Comparison of ENCODE assay signal across 8 mouse cellular contexts in the genomic region with DNA sequence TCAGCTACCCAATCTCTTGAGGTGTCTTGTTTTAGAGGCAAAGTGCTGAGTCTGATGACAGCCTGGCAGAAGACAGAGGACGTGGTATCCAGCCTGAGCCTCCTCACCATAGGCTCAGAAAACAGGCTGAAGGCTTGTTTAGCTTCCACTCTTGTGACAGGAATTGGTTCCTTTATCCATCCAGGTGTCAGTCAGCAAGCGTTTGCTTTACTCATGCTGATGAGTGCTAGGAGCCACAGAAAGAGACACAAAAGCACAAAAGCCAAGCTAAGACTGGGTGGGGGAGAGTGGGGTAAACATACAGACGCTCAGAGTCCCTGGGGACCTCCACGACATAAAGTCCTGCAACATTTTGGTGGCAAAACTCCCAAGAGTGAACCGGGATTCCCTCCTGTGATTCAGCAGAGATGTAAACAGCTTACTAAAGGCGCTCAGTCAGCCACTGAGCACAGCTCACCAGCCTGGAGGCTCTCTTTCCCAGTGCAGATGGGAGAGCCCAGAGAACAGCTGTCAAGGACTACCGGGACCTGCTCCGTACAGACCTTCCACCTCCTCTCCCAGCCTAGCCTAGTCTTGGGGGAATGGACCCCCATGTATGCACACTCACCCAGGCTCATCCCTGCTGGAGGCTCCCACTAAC. TPM values are rescaled to one million over a fixed set of nuclear protein-coding genes. Genes with fewer than 3 reads are reported as not detected.
DNase-seq lines count a peak whose midpoint lies in the region; ATAC-seq and TF ChIP-seq lines count a peak whose summit lies in the region.

No protein-coding gene starts in this region.

- intact Hi-C loops in left cerebral cortex, postnatal 10 days (cut with DNase I) = no loop called here

- 14% methylated on average over 8 of the region's 8 CpGs for WGBS in forebrain, embryonic 12.5 days
- 21% methylated on average over 8 of the region's 8 CpGs for WGBS in liver, adult 2 months

- no peak for ATAC-seq in forebrain, embryonic 12.5 days (ENCODE audit: low FRiP score)

- DNase-seq in adrenal gland, postnatal 36 days = peak; percentile 22 to 34
- no peak for DNase-seq in adrenal gland, postnatal 4 days (ENCODE audit: low spot score in 2 of 2)
- DNase-seq in liver, adult 2 months (ENCODE audit: extremely low read depth, low read depth, low spot score) = no peak
- DNase-seq in right cerebral cortex, postnatal 14 days = no peak
- DNase-seq in left cerebral cortex, postnatal 10 days (ENCODE audit: extremely low spot score in 1 of 2, low spot score in 2 of 2) = no peak
- no peak for DNase-seq in frontal cortex, postnatal 14 days (ENCODE audit: low spot score in 2 of 2)

- peak overlapping the region; percentile 50 for H3K4me2 ChIP-seq in forebrain, embryonic 12.5 days

- TF ChIP-seq POLR2A in liver, adult 2 months (IDR thresholded peaks at IDR 0.05; ENCODE audit: extremely low read depth, insufficient read depth, low read length) = no peak

- TF ChIP-seq CTCF in E14TG2a.4 (conservative IDR thresholded peaks at IDR 0.05; ENCODE audit: low read length) = no peak
- TF ChIP-seq CTCF in liver, adult 2 months (IDR thresholded peaks at IDR 0.05; ENCODE audit: low read depth, low read length) = no peak

- peaks cover 8% of the 10 kb centered on the region for H3K9me3 ChIP-seq in E14TG2a.4 (ENCODE audit: low read length)
- H3K9me3 ChIP-seq in forebrain, embryonic 12.5 days = 0 out of 2 replicates have a peak, but pooled peaks cover 6% of the 10 kb centered on the region

- peaks cover 11% of the 10 kb centered on the region for H3K27me3 ChIP-seq in E14TG2a.4 (ENCODE audit: insufficient read depth, low read length)
- H3K27me3 ChIP-seq in forebrain, embryonic 12.5 days = peaks cover 15% of the 10 kb centered on the region; the same call in 1 of the 2 replicates
- H3K27me3 ChIP-seq in liver, adult 2 months (ENCODE audit: control insufficient read depth, insufficient read depth, low read length) = no peaks in the 10 kb centered on the region

- peak overlapping the region; percentile 71 for H3K4me3 ChIP-seq in E14TG2a.4 (replicated peaks; ENCODE audit: low read length)
- peak overlapping the region; percentile 24; the same call in 1 of the 2 replicates for H3K4me3 ChIP-seq in forebrain, embryonic 12.5 days (replicated peaks)
- H3K4me3 ChIP-seq in liver, adult 2 months (ENCODE audit: insufficient read depth, low read depth, low read length) = no peak overlapping the region

- no peaks in the 10 kb centered on the region for H3K79me2 ChIP-seq in liver, adult 2 months (ENCODE audit: control insufficient read depth, insufficient read depth, low read length)

- peak overlapping the region; percentile 33; the same call in 1 of the 2 replicates for H3K9ac ChIP-seq in forebrain, embryonic 12.5 days
- peak overlapping the region; percentile 43 for H3K9ac ChIP-seq in liver, adult 2 months (ENCODE audit: low read depth, low read length)

- 0 out of 2 replicates have a peak, but pooled peaks cover under 1% of the 10 kb centered on the region for H3K36me3 ChIP-seq in E14TG2a.4 (ENCODE audit: insufficient read depth, low read length)
- no peaks in the 10 kb centered on the region for H3K36me3 ChIP-seq in forebrain, embryonic 12.5 days (replicated peaks)
- H3K36me3 ChIP-seq in liver, adult 2 months (ENCODE audit: control insufficient read depth, insufficient read depth, low read length) = no peaks in the 10 kb centered on the region

- H3K4me1 ChIP-seq in E14TG2a.4 (replicated peaks; ENCODE audit: low read depth, low read length) = peaks cover 66% of the 10 kb centered on the region
- H3K4me1 ChIP-seq in forebrain, embryonic 12.5 days = peaks cover 17% of the 10 kb centered on the region
- H3K4me1 ChIP-seq in liver, adult 2 months (ENCODE audit: control insufficient read depth, insufficient read depth, low read length) = peaks cover 13% of the 10 kb centered on the region

- peak overlapping the region; percentile 36; the same call in 1 of the 2 replicates for H3K27ac ChIP-seq in forebrain, embryonic 12.5 days
- peak overlapping the region; percentile 47 for H3K27ac ChIP-seq in liver, adult 2 months (replicated peaks; ENCODE audit: insufficient read depth, low read depth, low read length)

RNA-seq across cellular contexts. Expression of a gene that starts 10.3 kb away (rescaled TPM):
- 1 to 10 TPM in 1 of 2 experiments, under 1 TPM in 1; 0.56 to 1.8 TPM for total RNA-seq in adrenal gland, postnatal 36 days (2021)
- 100 to 1,000 TPM in 1 of 2 experiments, 10 to 100 TPM in 1; 75.5 to 140 TPM for total RNA-seq in adrenal gland, postnatal 4 days (2021)
- 21.2 and 25.7 TPM in 2 replicates for polyA plus RNA-seq in forebrain, embryonic 12.5 days (2016; fragmentation: Nextera tagmentation; extraction: Ambion mirVana)
- 0.07 and 0.65 TPM in 2 replicates for total RNA-seq in liver, adult 2 months (2014; rRNA removed)
- 0.07 and 0.10 TPM in 2 replicates for polyA plus RNA-seq in liver, adult 2 months (2012; rRNA removed)
- total RNA-seq in left cerebral cortex, postnatal 10 days (2021) = 1 to 10 TPM in 1 of 2 experiments, under 1 TPM in 1; 0.47 to 1.2 TPM

RNA-seq across cellular contexts. Expression of a gene that starts 16.9 kb away (rescaled TPM):
- total RNA-seq in adrenal gland, postnatal 36 days (2021) = 10 to 100 TPM; 29.1 to 29.6 TPM
- total RNA-seq in adrenal gland, postnatal 4 days (2021) = 10 to 100 TPM; 59.3 to 61.2 TPM
- polyA plus RNA-seq in forebrain, embryonic 12.5 days (2016; fragmentation: Nextera tagmentation; extraction: Ambion mirVana) = 103 and 113 TPM in 2 replicates
- total RNA-seq in liver, adult 2 months (2014; rRNA removed) = 1.0 and 2.5 TPM in 2 replicates
- 1.2 and 2.1 TPM in 2 replicates for polyA plus RNA-seq in liver, adult 2 months (2012; rRNA removed)
- 100 to 1,000 TPM; 329 to 332 TPM for total RNA-seq in left cerebral cortex, postnatal 10 days (2021)

RNA-seq across cellular contexts. Expression of a gene that starts 31.4 kb away (rescaled TPM):
- total RNA-seq in adrenal gland, postnatal 36 days (2021) = 100 to 1,000 TPM; 453 to 470 TPM
- total RNA-seq in adrenal gland, postnatal 4 days (2021) = 100 to 1,000 TPM; 254 to 261 TPM
- 173 TPM in 2 replicates for polyA plus RNA-seq in forebrain, embryonic 12.5 days (2016; fragmentation: Nextera tagmentation; extraction: Ambion mirVana)
- total RNA-seq in liver, adult 2 months (2014; rRNA removed) = 181 and 243 TPM in 2 replicates
- 1,099 and 1,182 TPM in 2 replicates for polyA plus RNA-seq in liver, adult 2 months (2012; rRNA removed)
- total RNA-seq in left cerebral cortex, postnatal 10 days (2021) = 10 to 100 TPM; 64.8 to 66.7 TPM

RNA-seq across cellular contexts. Expression of a gene that starts 53.8 kb away (rescaled TPM):
- total RNA-seq in adrenal gland, postnatal 36 days (2021) = 100 to 1,000 TPM; 181 to 214 TPM
- total RNA-seq in adrenal gland, postnatal 4 days (2021) = 100 to 1,000 TPM; 170 to 175 TPM
- 55.5 and 57.6 TPM in 2 replicates for polyA plus RNA-seq in forebrain, embryonic 12.5 days (2016; fragmentation: Nextera tagmentation; extraction: Ambion mirVana)
- total RNA-seq in liver, adult 2 months (2014; rRNA removed) = 53.7 and 88.7 TPM in 2 replicates
- polyA plus RNA-seq in liver, adult 2 months (2012; rRNA removed) = 155 and 176 TPM in 2 replicates
- 10 to 100 TPM; 79.2 to 79.4 TPM for total RNA-seq in left cerebral cortex, postnatal 10 days (2021)

RNA-seq across cellular contexts. Expression of a gene that starts 56.8 kb away (rescaled TPM):
- 100 to 1,000 TPM; 101 to 103 TPM for total RNA-seq in adrenal gland, postnatal 36 days (2021)
- total RNA-seq in adrenal gland, postnatal 4 days (2021) = 100 to 1,000 TPM; 136 to 152 TPM
- polyA plus RNA-seq in forebrain, embryonic 12.5 days (2016; fragmentation: Nextera tagmentation; extraction: Ambion mirVana) = 111 and 121 TPM in 2 replicates
- 19.4 and 19.5 TPM in 2 replicates for total RNA-seq in liver, adult 2 months (2014; rRNA removed)
- 12.7 and 12.8 TPM in 2 replicates for polyA plus RNA-seq in liver, adult 2 months (2012; rRNA removed)
- 100 to 1,000 TPM in 1 of 2 experiments, 10 to 100 TPM in 1; 97.0 to 100 TPM for total RNA-seq in left cerebral cortex, postnatal 10 days (2021)

Comparison
In these comparisons a context has a peak if more than half of its experiments do, and no peak if none do; other contexts are left out.
1. DNase-seq: peak in adrenal gland, postnatal 36 days (2 of 2); none in adrenal gland, postnatal 4 days (0 of 2), liver, adult 2 months (single experiment), right cerebral cortex, postnatal 14 days (single experiment), left cerebral cortex, postnatal 10 days (0 of 2) and frontal cortex, postnatal 14 days (0 of 2).
2. RNA of a gene that starts 10.3 kb away (total RNA-seq): 75.5 to 140 TPM in adrenal gland, postnatal 4 days; 0.56 to 1.8 TPM in adrenal gland, postnatal 36 days, 0.47 to 1.2 TPM in left cerebral cortex, postnatal 10 days and 0.07 to 0.65 TPM in liver, adult 2 months; every median in the first group is over 10 times any median in the second.